Mouse (Mus musculus): ENCODE measurements at regions not wholly inside any gene's neighbourhood (a gene's known extent, or its start where the extent isn't known, plus 50 kb on each side); places are given as distances from the start of the nearest gene placed in this dataset.
A peak's percentile ranks its signal among the peaks of the same experiment; 100 is the strongest.

- DNase-seq (ENCODE audit: low spot score in 2 of 2) = peak; percentile 29 to 55
Observed at GRCm38 (mm10) chr3:131919476-131919875, 165.6 kb upstream of the Dkk2 start.

- no peak for DNase-seq (ENCODE audit: low spot score in 2 of 2)
Observed at GRCm38 (mm10) chr3:131921161-131921560, 163.9 kb upstream of the Dkk2 start.

GRCm38 (mm10) chr3:131922733-131923132 is 162.4 kb upstream of the Dkk2 start:
- DNase-seq (ENCODE audit: low spot score in 2 of 2) = no peak

GRCm38 (mm10) chr3:131940896-131941295 is 144.2 kb upstream of the Dkk2 start:
- DNase-seq (ENCODE audit: low spot score in 2 of 2) = no peak

GRCm38 (mm10) chr3:131941961-131942753 is 142.9 kb upstream of the Dkk2 start:
- no peak for DNase-seq (ENCODE audit: low spot score in 2 of 2)

GRCm38 (mm10) chr3:131943436-131943835 is 141.7 kb upstream of the Dkk2 start:
- no peak for DNase-seq (ENCODE audit: low spot score in 2 of 2)

GRCm38 (mm10) chr3:131955771-131956170 is 129.3 kb upstream of the Dkk2 start:
- DNase-seq (ENCODE audit: low spot score in 2 of 2) = no peak

- DNase-seq (ENCODE audit: low spot score in 2 of 2) = no peak
Observed at GRCm38 (mm10) chr3:131960636-131961035, 124.5 kb upstream of the Dkk2 start.

GRCm38 (mm10) chr3:131961571-131961970 is 123.5 kb upstream of the Dkk2 start:
- no peak for DNase-seq (ENCODE audit: low spot score in 2 of 2)

- DNase-seq (ENCODE audit: low spot score in 2 of 2) = no peak
Observed at GRCm38 (mm10) chr3:131962870-131963269, 122.2 kb upstream of the Dkk2 start.

GRCm38 (mm10) chr3:131964952-131965351 is 120.1 kb upstream of the Dkk2 start:
- no peak for DNase-seq (ENCODE audit: low spot score in 2 of 2)

GRCm38 (mm10) chr3:131965456-131966160 is 119.5 kb upstream of the Dkk2 start:
- no peak for DNase-seq (ENCODE audit: low spot score in 2 of 2)

GRCm38 (mm10) chr3:131967288-131967687 is 117.8 kb upstream of the Dkk2 start:
- DNase-seq (ENCODE audit: low spot score in 2 of 2) = no peak

GRCm38 (mm10) chr3:131970827-131971226 is 114.3 kb upstream of the Dkk2 start:
- no peak for DNase-seq (ENCODE audit: low spot score in 2 of 2)

- DNase-seq (ENCODE audit: low spot score in 2 of 2) = peak in 1 of 2 experiments; percentile 20
Observed at GRCm38 (mm10) chr3:131975940-131976628, 109.0 kb upstream of the Dkk2 start.

- DNase-seq (ENCODE audit: low spot score in 2 of 2) = no peak
Observed at GRCm38 (mm10) chr3:131983292-131983691, 101.8 kb upstream of the Dkk2 start.

GRCm38 (mm10) chr3:131998838-131999613 is 86.1 kb upstream of the Dkk2 start:
- no peak for DNase-seq (ENCODE audit: low spot score in 2 of 2)

- no peak for DNase-seq (ENCODE audit: low spot score in 2 of 2)
Observed at GRCm38 (mm10) chr3:132006191-132006590, 78.9 kb upstream of the Dkk2 start.

- DNase-seq (ENCODE audit: low spot score in 2 of 2) = no peak
Observed at GRCm38 (mm10) chr3:132006912-132007311, 78.2 kb upstream of the Dkk2 start.

- DNase-seq (ENCODE audit: low spot score in 2 of 2) = no peak
Observed at GRCm38 (mm10) chr3:132007356-132007755, 77.7 kb upstream of the Dkk2 start.

GRCm38 (mm10) chr3:132015205-132015604 is 69.9 kb upstream of the Dkk2 start:
- DNase-seq (ENCODE audit: low spot score in 2 of 2) = no peak

Data from frontal cortex, postnatal 14 days (tissue).